Mouse (Mus musculus) heart, postnatal 0 days (tissue): ENCODE results near the gene Slc7a15. TPM values are rescaled to one million over a fixed set of nuclear protein-coding genes. Genes with fewer than 3 reads are reported as not detected.

Source experiments
- ATAC-seq: fragments of 200-750 bp; cut with Nextera tagmentation; 2 replicates; pipeline ENCODE4 v1.8.0; 2017; ENCODE audit warnings: low read depth, moderate number of reproducible peaks, moderate library complexity; ENCODE audit not compliant: insufficient read depth
- DNase-seq: peaks from one replicate; pipeline ENCODE4 v3.0.0-alpha.2; 2016; ENCODE audit warnings: low spot score
- H3K27ac ChIP-seq: fragments of 300-500 bp; sonication (generic); 2 replicates; pipeline ENCODE4 v1.5.1; 2014; ENCODE audit warnings: low read depth, mild to moderate bottlenecking
- H3K27me3 ChIP-seq: fragments of 300-500 bp; sonication (generic); 2 replicates; pipeline ENCODE4 v1.6.1; 2014; ENCODE audit warnings: low read length, mixed read lengths; ENCODE audit not compliant: control insufficient read depth, insufficient read depth
- H3K36me3 ChIP-seq: fragments of 300-500 bp; sonication (generic); replicated peaks from 2 replicates; pipeline ENCODE4 v1.6.1; 2014; ENCODE audit warnings: low read length, mixed read lengths; ENCODE audit not compliant: control insufficient read depth, insufficient read depth
- H3K4me1 ChIP-seq: fragments of 300-500 bp; sonication (generic); 2 replicates; pipeline ENCODE4 v1.6.1; 2014; ENCODE audit warnings: antibody characterized with exemption; ENCODE audit not compliant: control insufficient read depth, insufficient read depth
- H3K4me2 ChIP-seq: fragments of 300-500 bp; sonication (generic); 2 replicates; pipeline ENCODE4 v1.6.1; 2014; ENCODE audit warnings: low read depth, mild to moderate bottlenecking, low read length, moderate library complexity
- H3K4me3 ChIP-seq: fragments of 300-500 bp; sonication (generic); 2 replicates; pipeline ENCODE4 v1.5.1; 2014; ENCODE audit warnings: low read depth, low read length
- H3K9ac ChIP-seq: fragments of 300-500 bp; sonication (generic); replicated peaks from 2 replicates; pipeline ENCODE4 v1.6.1; 2014; ENCODE audit warnings: low read depth, low read length, mixed read lengths
- H3K9me3 ChIP-seq: fragments of 300-500 bp; sonication (generic); replicated peaks from 2 replicates; pipeline ENCODE4 v1.6.1; 2016; ENCODE audit warnings: low read length; ENCODE audit not compliant: control insufficient read depth
- CTCF ChIP-seq: IDR thresholded peaks from 2 replicates; pipeline ENCODE4 v1.5.1; 2016; ENCODE audit warnings: antibody characterized with exemption, control low read depth, low read depth
- EP300 ChIP-seq: IDR thresholded peaks from 2 replicates; pipeline ENCODE4 v1.6.1; 2016; ENCODE audit warnings: antibody characterized with exemption, low read depth
- WGBS: fragments of 180-500 bp; shearing (Covaris S2); extraction: QIAGEN DNeasy Blood & Tissue Kit; methylation state at CpG from one replicate; pipeline ENCODE4 v1.1.7; 2014; 5-methylcytosine and 5-hydroxymethylcytosine counted together
- polyA plus RNA-seq: library from polyadenylated mRNA; unstranded; fragments of >200 nt; fragmentation: Nextera tagmentation; extraction: Ambion mirVana; gene quantifications from 2 replicates; pipeline ENCODE4 v1.2.1, GENCODE M21; 2015
- total RNA-seq: library from RNA; depleted of rRNA; stranded (reverse); fragments of >200 nt; gene quantifications from 2 replicates; pipeline ENCODE4 v1.2.3, GENCODE M21; 2014; ENCODE audit warnings: low replicate concordance

Gene Slc7a15
- total and polyA plus RNA-seq, 2 experiments from 2014 or later = 0.05 TPM; not detected in 1

GRCm38 (mm10) chr12:8555419-8555818, 43.4 kb downstream of the Slc7a15 start:
- Histone ChIP-seq H3K36me3 (no peaks in the 10 kb centered on the region), H3K27me3 (no peaks in the 10 kb centered on the region), H3K4me3 (no peak overlapping the region), H3K9me3 (no peaks in the 10 kb centered on the region), H3K4me1 (no peaks in the 10 kb centered on the region), H3K27ac (no peak overlapping the region), H3K4me2 (no peak overlapping the region), H3K9ac (no peak overlapping the region)
- DNase-seq (no peak), ATAC-seq (no peak)
- no peak for TF ChIP-seq CTCF
- TF ChIP-seq EP300 = no peak

DNA sequence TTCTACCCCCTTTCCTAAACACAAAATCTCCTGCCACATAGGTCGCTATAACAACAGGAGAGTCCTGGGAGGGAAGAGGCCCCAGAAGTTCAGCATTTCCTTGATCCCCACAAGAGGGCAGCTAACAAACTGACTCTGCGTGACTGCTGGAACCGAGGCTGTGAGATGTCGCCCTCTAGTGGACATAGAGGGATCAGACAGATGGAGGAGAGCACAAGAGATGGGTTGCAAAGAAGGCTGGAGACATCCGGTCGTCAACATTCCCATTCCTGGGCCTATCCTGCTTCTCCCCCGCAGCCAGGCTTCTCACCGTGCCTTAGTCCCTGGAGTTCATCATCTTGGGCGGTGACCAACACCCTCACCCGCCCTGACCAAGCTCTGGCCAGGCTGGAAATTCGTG, 51.5 kb downstream of the Slc7a15 start:
- DNase-seq (peak; percentile 90), ATAC-seq (peak; percentile 76)
- Histone ChIP-seq H3K36me3 (no peaks in the 10 kb centered on the region), H3K9me3 (no peaks in the 10 kb centered on the region), H3K4me3 (no peak overlapping the region), H3K27ac (no peak overlapping the region), H3K27me3 (no peaks in the 10 kb centered on the region), H3K4me2 (no peak overlapping the region), H3K4me1 (no peaks in the 10 kb centered on the region), H3K9ac (no peak overlapping the region)
- TF ChIP-seq EP300 (no peak), CTCF (peak; percentile 100)
- WGBS = 14% methylated on average over 11 of the region's 11 CpGs

- 60% methylated on average over 6 of the region's 6 CpGs for WGBS
- Histone ChIP-seq H3K27me3 (no peaks in the 10 kb centered on the region), H3K4me2 (no peak overlapping the region), H3K4me1 (no peaks in the 10 kb centered on the region), H3K27ac (no peak overlapping the region), H3K9me3 (no peaks in the 10 kb centered on the region), H3K36me3 (no peaks in the 10 kb centered on the region), H3K9ac (no peak overlapping the region), H3K4me3 (no peak overlapping the region)
- DNase-seq (no peak), ATAC-seq (no peak)
- no peak for TF ChIP-seq EP300
- no peak for TF ChIP-seq CTCF
Measured at GRCm38 (mm10) chr12:8546801-8547200, 52.1 kb downstream of the Slc7a15 start.

DNA sequence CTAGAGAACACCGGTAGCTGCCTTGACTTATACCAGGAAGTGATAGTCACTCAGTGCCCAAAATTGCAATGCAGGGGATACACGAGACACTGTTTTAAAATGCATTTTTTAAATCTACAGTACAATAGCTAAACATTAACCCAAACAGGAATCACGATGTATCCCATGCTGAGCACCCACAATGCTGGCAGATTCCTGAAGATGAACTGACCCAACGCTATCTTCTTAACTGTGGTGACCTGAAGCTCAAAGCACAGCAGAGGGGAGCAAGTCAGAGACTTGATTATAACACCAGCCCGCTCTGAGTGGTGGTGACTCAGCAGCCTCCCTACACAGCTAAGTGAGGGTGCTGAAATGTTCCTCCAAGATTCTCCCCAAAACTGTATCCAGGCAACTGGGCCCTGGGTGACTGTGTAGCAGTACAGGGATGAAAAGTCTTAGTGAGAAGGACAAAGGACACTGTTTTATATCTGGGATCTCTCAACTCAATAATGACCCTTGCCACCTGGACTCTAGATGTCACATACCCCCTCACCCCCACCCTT, 53.7 kb downstream of the Slc7a15 start:
- TF ChIP-seq EP300 (no peak), CTCF (no peak)
- Histone ChIP-seq H3K27ac (no peak overlapping the region), H3K27me3 (no peaks in the 10 kb centered on the region), H3K9ac (no peak overlapping the region), H3K9me3 (no peaks in the 10 kb centered on the region), H3K4me2 (no peak overlapping the region), H3K36me3 (no peaks in the 10 kb centered on the region), H3K4me1 (no peaks in the 10 kb centered on the region), H3K4me3 (no peak overlapping the region)
- ATAC-seq (no peak), DNase-seq (no peak)
- WGBS = 78% methylated on average over 5 of the region's 5 CpGs

DNA sequence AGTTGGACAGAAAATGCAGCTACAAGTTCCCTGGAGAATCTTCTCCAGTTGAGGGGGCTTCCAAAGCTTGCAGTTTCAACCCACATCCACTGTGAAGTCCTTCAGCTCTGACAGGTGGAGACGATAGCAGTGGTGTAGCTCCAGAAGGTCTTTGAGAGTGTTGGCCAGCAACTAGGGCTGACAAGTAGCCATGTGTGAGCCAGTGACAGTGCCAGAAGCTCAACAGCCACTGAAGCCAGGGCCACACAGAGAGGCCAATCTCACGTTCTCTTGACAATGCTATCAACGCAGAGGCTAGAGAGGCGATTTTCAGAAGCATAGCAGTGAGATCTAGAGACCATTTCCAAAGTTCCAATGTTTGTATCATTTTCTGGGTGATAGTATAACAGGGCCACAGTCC, 56.5 kb downstream of the Slc7a15 start:
- no peak for ATAC-seq
- Histone ChIP-seq H3K4me3 (no peak overlapping the region), H3K27me3 (no peaks in the 10 kb centered on the region), H3K9ac (no peak overlapping the region), H3K4me2 (no peak overlapping the region), H3K27ac (no peak overlapping the region), H3K9me3 (no peaks in the 10 kb centered on the region), H3K36me3 (no peaks in the 10 kb centered on the region), H3K4me1 (no peaks in the 10 kb centered on the region)
- WGBS = 61% methylated on average over 4 of the region's 4 CpGs
- TF ChIP-seq CTCF (no peak), EP300 (no peak)
- DNase-seq = no peak

GRCm38 (mm10) chr12:8539471-8539870, 59.4 kb downstream of the Slc7a15 start:
- Histone ChIP-seq H3K9me3 (no peaks in the 10 kb centered on the region), H3K27ac (no peak overlapping the region), H3K4me3 (no peak overlapping the region), H3K9ac (no peak overlapping the region), H3K36me3 (no peaks in the 10 kb centered on the region), H3K27me3 (no peaks in the 10 kb centered on the region), H3K4me2 (no peak overlapping the region), H3K4me1 (peaks cover 7% of the 10 kb centered on the region)
- WGBS = 66% methylated on average over 13 of the region's 13 CpGs
- no peak for DNase-seq
- TF ChIP-seq CTCF (no peak), EP300 (no peak)
- ATAC-seq = no peak
